Mouse (Mus musculus): ENCODE measurements around the gene Adamts8.

DNA sequence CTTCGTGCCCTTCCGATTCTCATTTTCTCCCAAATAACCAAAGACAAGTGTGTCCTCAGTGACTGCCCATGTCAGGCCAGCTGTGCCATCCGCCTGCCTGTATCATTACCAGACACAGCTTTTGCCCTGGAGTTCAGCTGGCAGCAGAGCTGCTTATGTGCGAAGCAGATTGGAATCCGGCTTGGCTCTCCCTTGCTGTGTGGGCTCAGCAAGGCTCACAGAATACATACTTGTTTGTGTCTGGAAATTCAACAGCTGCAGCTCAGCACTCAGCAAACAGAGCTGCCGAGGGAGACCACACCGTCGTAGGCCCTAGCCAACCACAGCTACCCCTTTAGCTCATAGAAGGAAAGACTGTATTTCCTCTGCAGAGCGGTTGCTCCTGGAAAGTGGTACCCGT, 22.3 kb downstream of the Adamts8 start:
- TF ChIP-seq CTCF (IDR thresholded peaks at IDR 0.05; ENCODE audit: extremely low read depth, insufficient read depth, low read length) (no peak), POLR2A (IDR thresholded peaks at IDR 0.05; ENCODE audit: extremely low read depth, insufficient read depth, low read length) (no peak)
